Mouse (Mus musculus) CH12.LX (cell line): Measurements from ENCODE around the gene Nab1. TPM values are rescaled to one million over a fixed set of nuclear protein-coding genes. Genes with fewer than 3 reads are reported as not detected.

Experiments used
- DNase-seq: peaks from one replicate; pipeline ENCODE4 v3.0.0-alpha.2; 2013; ENCODE audit errors: extremely low read depth
- H3K27ac ChIP-seq: 2 replicates; pipeline ENCODE4 v1.5.1; 2012; ENCODE audit warnings: low read depth, mild to moderate bottlenecking, control low read depth, moderate library complexity; ENCODE audit not compliant: insufficient read depth
- H3K27me3 ChIP-seq: replicated peaks from 2 replicates; pipeline ENCODE3; 2012; ENCODE audit warnings: inconsistent platforms
- H3K36me3 ChIP-seq, 2 experiments: replicated peaks in 1 of 2; 2 replicates each; pipeline versions ENCODE3 to v1.6.1; 2012; ENCODE audit warnings: inconsistent platforms in 1 of 2, low read length in 1 of 2, mild to moderate bottlenecking in 1 of 2, mixed read lengths in 1 of 2, moderate library complexity in 1 of 2; ENCODE audit not compliant: control insufficient read depth in 1 of 2, insufficient read depth in 1 of 2
- H3K4me1 ChIP-seq, 2 experiments: 2 replicates each; pipeline ENCODE4 v1.6.1; 2012; ENCODE audit warnings: inconsistent platforms in 1 of 2, moderate library complexity in 1 of 2; ENCODE audit not compliant: insufficient read depth in 2 of 2, control insufficient read depth in 1 of 2
- H3K4me2 ChIP-seq: 2 replicates; pipeline ENCODE4 v1.6.1; 2012; ENCODE audit warnings: low read depth, mild to moderate bottlenecking, control low read depth; ENCODE audit not compliant: poor library complexity, insufficient read depth, severe bottlenecking
- H3K4me3 ChIP-seq, 3 experiments: fragments of 150-350 bp in 1 of 3; sonication (generic) in 1 of 3; replicated peaks in 1 of 3; 2 replicates each; pipeline versions ENCODE3 to v1.5.1; 2011 to 2012; ENCODE audit warnings: low read depth in 2 of 3, low read length in 2 of 3, mild to moderate bottlenecking in 2 of 3, moderate library complexity in 2 of 3, control low read depth in 1 of 3, improper control_type of control experiment in 1 of 3, inconsistent platforms in 1 of 3, mixed read lengths in 1 of 3; ENCODE audit not compliant: poor library complexity in 1 of 3
- H3K79me2 ChIP-seq: replicated peaks from 2 replicates; pipeline ENCODE4 v1.6.1; 2012; ENCODE audit warnings: mild to moderate bottlenecking, moderate library complexity; ENCODE audit not compliant: control insufficient read depth, poor library complexity, insufficient read depth, severe bottlenecking; ENCODE audit errors: extremely low read depth
- H3K9ac ChIP-seq: 2 replicates; pipeline ENCODE4 v1.6.1; 2012; ENCODE audit warnings: low read depth, mild to moderate bottlenecking, control low read depth, moderate library complexity; ENCODE audit not compliant: insufficient read depth
- H3K9me3 ChIP-seq: replicated peaks from 2 replicates; pipeline ENCODE3; 2012; ENCODE audit warnings: low read length, inconsistent platforms, mixed read lengths
- BHLHE40 ChIP-seq: IDR thresholded peaks from 2 replicates; pipeline ENCODE4 v1.6.1; 2011; ENCODE audit warnings: mild to moderate bottlenecking, low read depth, low read length, improper control_type of control experiment
- CHD1 ChIP-seq: IDR thresholded peaks from 2 replicates; pipeline ENCODE4 v1.6.1; 2012; ENCODE audit warnings: low read depth, low read length, improper control_type of control experiment, inconsistent platforms
- E2F4 ChIP-seq: IDR thresholded peaks from 2 replicates; pipeline ENCODE4 v1.6.1; 2011; ENCODE audit warnings: low read depth, low read length, improper control_type of control experiment; ENCODE audit not compliant: insufficient replicate concordance
- EP300 ChIP-seq: IDR thresholded peaks from 2 replicates; pipeline ENCODE4 v1.6.1; 2011; ENCODE audit warnings: low read length, improper control_type of control experiment
- GABPA ChIP-seq: IDR thresholded peaks from 2 replicates; pipeline ENCODE4 v1.6.1; 2012; ENCODE audit warnings: low read depth, low read length, improper control_type of control experiment, inconsistent platforms; ENCODE audit not compliant: insufficient replicate concordance
- HCFC1 ChIP-seq: IDR thresholded peaks from 2 replicates; pipeline ENCODE4 v1.6.1; 2012; ENCODE audit warnings: low read depth, mild to moderate bottlenecking, inconsistent platforms, low read length, improper control_type of control experiment
- JUND ChIP-seq: conservative IDR thresholded peaks from 2 replicates; pipeline ENCODE4 v1.6.1; 2011; ENCODE audit warnings: low read depth, low read length, improper control_type of control experiment
- KAT2A ChIP-seq: IDR thresholded peaks from 2 replicates; pipeline ENCODE4 v1.6.1; 2012; ENCODE audit warnings: low read length, improper control_type of control experiment, inconsistent platforms; ENCODE audit not compliant: insufficient replicate concordance
- MAX ChIP-seq: IDR thresholded peaks from 2 replicates; pipeline ENCODE4 v1.6.1; 2011; ENCODE audit warnings: low read length, improper control_type of control experiment
- MEF2A ChIP-seq: IDR thresholded peaks from 2 replicates; pipeline ENCODE4 v1.6.1; 2014; ENCODE audit warnings: low read depth, mild to moderate bottlenecking, inconsistent platforms, low read length, improper control_type of control experiment, borderline replicate concordance
- NELFE ChIP-seq: IDR thresholded peaks from 2 replicates; pipeline ENCODE4 v1.6.1; 2011; ENCODE audit warnings: low read depth, low read length, improper control_type of control experiment
- POLR2A ChIP-seq: IDR thresholded peaks from 2 replicates; pipeline ENCODE4 v1.6.1; 2011; ENCODE audit warnings: low read depth, mild to moderate bottlenecking, improper control_type of control experiment, low read length
- POLR2AphosphoS2 ChIP-seq: IDR thresholded peaks from 2 replicates; pipeline ENCODE4 v1.6.1; 2011; ENCODE audit warnings: low read depth, low read length, improper control_type of control experiment
- RAD21 ChIP-seq: IDR thresholded peaks from 2 replicates; pipeline ENCODE4 v1.6.1; 2011; ENCODE audit warnings: low read depth, mild to moderate bottlenecking, low read length, improper control_type of control experiment, moderate library complexity
- RCOR1 ChIP-seq: conservative IDR thresholded peaks from 2 replicates; pipeline ENCODE4 v1.6.1; 2012; ENCODE audit warnings: low read depth, mild to moderate bottlenecking, inconsistent platforms, low read length, improper control_type of control experiment
- SIN3A ChIP-seq: IDR thresholded peaks from 2 replicates; pipeline ENCODE4 v1.6.1; 2012; ENCODE audit warnings: low read length, improper control_type of control experiment, inconsistent platforms
- SMC3 ChIP-seq: IDR thresholded peaks from 2 replicates; pipeline ENCODE4 v1.6.1; 2011; ENCODE audit warnings: low read depth, low read length, improper control_type of control experiment
- TBP ChIP-seq: conservative IDR thresholded peaks from 2 replicates; pipeline ENCODE4 v1.6.1; 2011; ENCODE audit warnings: low read depth, low read length, improper control_type of control experiment
- TCF12 ChIP-seq: IDR thresholded peaks from 2 replicates; pipeline ENCODE4 v1.6.1; 2014; ENCODE audit warnings: low read depth, mild to moderate bottlenecking, inconsistent platforms, low read length, improper control_type of control experiment
- USF1 ChIP-seq: IDR thresholded peaks from 2 replicates; pipeline ENCODE4 v1.6.1; 2014; ENCODE audit warnings: low read depth, mild to moderate bottlenecking, inconsistent platforms, low read length, improper control_type of control experiment
- USF2 ChIP-seq: conservative IDR thresholded peaks from 2 replicates; pipeline ENCODE4 v1.6.1; 2011; ENCODE audit warnings: low read depth, low read length, improper control_type of control experiment
- ZC3H11A ChIP-seq: IDR thresholded peaks from 2 replicates; pipeline ENCODE4 v1.6.1; 2012; ENCODE audit warnings: low read depth, mild to moderate bottlenecking, inconsistent platforms, low read length, improper control_type of control experiment
- dilution Hi-C: fragments of 300-500 bp; cut with MboI; formaldehyde crosslinking; loops from 2 replicates; pipeline ENCODE4 v1.14.3; 2020; ENCODE audit warnings: low sequenced_read_pairs; ENCODE audit not compliant: extremely low pct_unique_long_range_greater_than_20kb, extremely low pct_ligation_motif_present
- in situ Hi-C: fragments of 300-500 bp; cut with MboI; formaldehyde crosslinking; loops from 3 replicates; pipeline ENCODE4 v1.14.3; 2019; ENCODE audit warnings: low sequenced_read_pairs, low pct_ligation_motif_present, low pct_unique_long_range_greater_than_20kb, mixed read lengths
- polyA plus RNA-seq: library from polyadenylated mRNA; unstranded; fragments of >175 nt; gene quantifications from 2 replicates; pipeline ENCODE4 v1.2.1, GENCODE M21; 2012; ENCODE audit warnings: low read depth; ENCODE audit not compliant: insufficient read length
- total RNA-seq, 2 experiments: library from RNA; depleted of rRNA; stranded (reverse); fragments of 300-350 nt in 1 of 2; fragments of >200 nt in 1 of 2; gene quantifications; 2 replicates each; pipeline ENCODE4 v1.2.3; 2012 to 2014

The Nab1 gene
- total and polyA plus RNA-seq, 3 experiments: 13.8 to 18.9 (median 18.7) TPM

DNA sequence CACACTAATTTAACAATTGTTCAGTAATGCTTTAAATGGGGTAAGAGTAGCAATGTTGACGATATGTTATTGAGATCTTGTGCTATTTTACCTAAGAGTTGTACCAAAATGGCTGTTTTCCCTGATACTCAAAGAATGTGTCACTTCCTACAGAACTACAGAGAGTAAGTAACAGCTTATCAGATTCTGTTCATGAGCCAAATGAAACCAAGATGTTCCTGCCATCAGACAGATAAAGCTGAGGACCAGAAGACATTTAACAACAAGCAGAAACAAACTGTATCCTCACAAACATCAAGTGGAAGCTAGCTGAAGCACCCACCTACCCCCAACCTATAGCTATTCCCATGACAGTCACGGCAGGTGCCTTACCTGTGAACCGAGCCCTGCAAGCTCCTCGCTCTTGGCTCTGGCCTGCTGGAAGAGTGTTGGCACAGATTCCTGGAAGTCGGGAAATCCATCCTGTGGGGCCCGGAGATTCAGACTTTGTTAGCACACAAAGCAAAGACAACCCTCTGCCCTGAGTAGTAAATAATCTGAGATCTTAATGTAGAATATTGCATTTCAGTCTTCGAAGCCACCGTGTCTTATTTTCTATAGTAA lies 33.9 kb downstream of the Nab1 start:
- Histone ChIP-seq H3K4me3 (no peak overlapping the region), H3K79me2 (no peaks in the 10 kb centered on the region), H3K4me1 (peaks cover 10 to 21% of the 10 kb centered on the region in 2 experiments; a peak in 3 of 4 replicates), H3K36me3 (peaks cover 6 to 47% of the 10 kb centered on the region in 2 experiments), H3K27ac (no peak overlapping the region), H3K9ac (no peak overlapping the region), H3K27me3 (no peaks in the 10 kb centered on the region), H3K4me2 (no peak overlapping the region), H3K9me3 (no peaks in the 10 kb centered on the region)
- no peak for TF ChIP-seq EP300
- TF ChIP-seq E2F4: no peak
- TF ChIP-seq GABPA: no peak
- no peak for TF ChIP-seq HCFC1
- TF ChIP-seq MEF2A: no peak
- TF ChIP-seq USF2: no peak
- no peak for TF ChIP-seq RCOR1
- TF ChIP-seq NELFE: no peak
- no peak for DNase-seq
- in situ Hi-C loops (no loop called here), dilution Hi-C loops (no loop called here)

DNA sequence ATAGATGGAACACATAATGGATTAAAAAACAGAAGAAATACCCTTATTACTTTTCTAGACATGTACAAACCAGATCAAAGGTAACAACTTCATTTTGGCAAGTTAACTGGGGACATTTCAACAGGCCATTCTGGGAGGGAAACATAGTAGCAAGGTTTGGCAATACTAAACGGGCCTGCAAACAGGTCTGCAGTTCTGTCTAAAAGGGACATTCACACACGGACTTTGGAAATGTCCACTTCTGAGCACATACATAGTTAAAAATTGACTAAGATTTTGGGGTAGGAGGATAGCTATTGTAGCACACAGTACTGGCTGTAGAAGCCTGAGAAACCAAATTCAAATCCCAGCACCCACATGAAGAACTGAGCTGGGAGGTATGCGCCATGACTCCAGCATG lies 34.6 kb downstream of the Nab1 start:
- Histone ChIP-seq H3K9ac (no peak overlapping the region), H3K36me3 (peaks cover 6 to 54% of the 10 kb centered on the region in 2 experiments), H3K4me3 (no peak overlapping the region), H3K27me3 (no peaks in the 10 kb centered on the region), H3K9me3 (no peaks in the 10 kb centered on the region), H3K4me1 (peaks cover 7 to 13% of the 10 kb centered on the region in 2 experiments; a peak in 3 of 4 replicates), H3K27ac (no peak overlapping the region), H3K4me2 (no peak overlapping the region), H3K79me2 (no peaks in the 10 kb centered on the region)
- dilution Hi-C loops (no loop called here), in situ Hi-C loops (no loop called here)
- no peak for DNase-seq
- no peak for TF ChIP-seq SMC3
- TF ChIP-seq TCF12: no peak
- TF ChIP-seq ZC3H11A: no peak
- TF ChIP-seq POLR2A: no peak
- TF ChIP-seq USF1: no peak
- TF ChIP-seq KAT2A: no peak
- TF ChIP-seq EP300: no peak
- no peak for TF ChIP-seq BHLHE40
- TF ChIP-seq MAX: no peak
- no peak for TF ChIP-seq RAD21
- no peak for TF ChIP-seq JUND
- no peak for TF ChIP-seq TBP
- no peak for TF ChIP-seq POLR2AphosphoS2
- no peak for TF ChIP-seq SIN3A
- TF ChIP-seq CHD1: no peak
